Mouse (Mus musculus) hindbrain, embryonic 16.5 days (tissue): ENCODE data around the gene Pla2g12a. TPM values are rescaled to one million over a fixed set of nuclear protein-coding genes. Genes with fewer than 3 reads are reported as not detected.

ENCODE experiments used
- ATAC-seq: fragments of 200-750 bp; cut with Nextera tagmentation; 2 replicates; pipeline ENCODE4 v1.8.0; 2017; ENCODE audit warnings: moderate TSS enrichment, moderate library complexity
- H3K27ac ChIP-seq: fragments of 300-500 bp; sonication (generic); 2 replicates; pipeline ENCODE4 v1.5.1; 2014; ENCODE audit warnings: low read depth, mild to moderate bottlenecking, control low read depth, low read length, moderate library complexity
- H3K27me3 ChIP-seq: fragments of 300-500 bp; sonication (generic); replicated peaks from 2 replicates; pipeline ENCODE4 v1.6.1; 2014; ENCODE audit warnings: low read length; ENCODE audit not compliant: control insufficient read depth, insufficient read depth
- H3K36me3 ChIP-seq: fragments of 300-500 bp; sonication (generic); 2 replicates; pipeline ENCODE4 v1.6.1; 2014; ENCODE audit warnings: mild to moderate bottlenecking, low read length, moderate library complexity, mixed read lengths; ENCODE audit not compliant: control insufficient read depth, insufficient read depth
- H3K4me1 ChIP-seq: fragments of 300-500 bp; sonication (generic); 2 replicates; pipeline ENCODE4 v1.6.1; 2014; ENCODE audit warnings: low read depth, low read length; ENCODE audit not compliant: control insufficient read depth, insufficient read depth
- H3K4me2 ChIP-seq: fragments of 300-500 bp; sonication (generic); 2 replicates; pipeline ENCODE4 v1.6.1; 2014; ENCODE audit warnings: mild to moderate bottlenecking, low read length, control low read depth, moderate library complexity
- H3K4me3 ChIP-seq: fragments of 300-500 bp; sonication (generic); 2 replicates; pipeline ENCODE4 v1.5.1; 2014; ENCODE audit warnings: mild to moderate bottlenecking, low read length, control low read depth, moderate library complexity
- H3K9ac ChIP-seq: fragments of 300-500 bp; sonication (generic); 2 replicates; pipeline ENCODE4 v1.6.1; 2014; ENCODE audit warnings: low read depth, mild to moderate bottlenecking, control low read depth, low read length, moderate library complexity
- H3K9me3 ChIP-seq: fragments of 300-500 bp; sonication (generic); 2 replicates; pipeline ENCODE4 v1.6.1; 2014; ENCODE audit warnings: mild to moderate bottlenecking, low read length, moderate library complexity; ENCODE audit not compliant: control insufficient read depth
- WGBS: fragments of 180-500 bp; shearing (Covaris S2); extraction: QIAGEN DNeasy Blood & Tissue Kit; methylation state at CpG from one replicate; pipeline ENCODE4 v1.1.7; 2014; 5-methylcytosine and 5-hydroxymethylcytosine counted together
- polyA plus RNA-seq: library from polyadenylated mRNA; unstranded; fragments of >200 nt; fragmentation: Nextera tagmentation; extraction: Ambion mirVana; gene quantifications from 2 replicates; pipeline ENCODE4 v1.2.1, GENCODE M21; 2015

The Pla2g12a gene
- polyA plus RNA-seq, 1 experiment from 2014 or later, result 39.8 TPM

- Histone ChIP-seq H3K4me3 (no peak overlapping the region), H3K9ac (no peak overlapping the region), H3K27ac (no peak overlapping the region), H3K9me3 (no peaks in the 10 kb centered on the region), H3K4me2 (no peak overlapping the region), H3K36me3 (peaks cover 5% of the 10 kb centered on the region; the same call in 1 of the 2 replicates), H3K27me3 (no peaks in the 10 kb centered on the region), H3K4me1 (no peaks in the 10 kb centered on the region)
- 90% methylated on average over 13 of the region's 13 CpGs for WGBS
- ATAC-seq, result no peak
Observed at GRCm38 (mm10) chr3:129913241-129913640, 34.8 kb downstream of the Pla2g12a start.

GRCm38 (mm10) chr3:129917424-129917823 is 39.0 kb downstream of the Pla2g12a start:
- Histone ChIP-seq H3K27ac (no peak overlapping the region), H3K9ac (no peak overlapping the region), H3K4me2 (no peak overlapping the region), H3K9me3 (no peaks in the 10 kb centered on the region), H3K4me1 (no peaks in the 10 kb centered on the region), H3K36me3 (no peaks in the 10 kb centered on the region; the same call in 1 of the 2 replicates), H3K4me3 (no peak overlapping the region), H3K27me3 (no peaks in the 10 kb centered on the region)
- no peak for ATAC-seq
- WGBS, result 86% methylated on average over 3 of the region's 3 CpGs

GRCm38 (mm10) chr3:129918434-129918833 is 40.0 kb downstream of the Pla2g12a start:
- no peak overlapping the region for H3K9ac ChIP-seq
- no peaks in the 10 kb centered on the region for H3K27me3 ChIP-seq
- no peak overlapping the region for H3K4me2 ChIP-seq
- WGBS, result 15% methylated on average over 13 of the region's 13 CpGs
- no peaks in the 10 kb centered on the region for H3K4me1 ChIP-seq
- no peak overlapping the region for H3K4me3 ChIP-seq
- ATAC-seq, result peak; percentile 94
- H3K27ac ChIP-seq, result no peak overlapping the region
- H3K9me3 ChIP-seq, result no peaks in the 10 kb centered on the region
- no peaks in the 10 kb centered on the region; the same call in 1 of the 2 replicates for H3K36me3 ChIP-seq

GRCm38 (mm10) chr3:129923581-129923980 is 45.2 kb downstream of the Pla2g12a start:
- no peaks in the 10 kb centered on the region for H3K27me3 ChIP-seq
- no peaks in the 10 kb centered on the region for H3K4me1 ChIP-seq
- H3K27ac ChIP-seq, result no peak overlapping the region
- WGBS, result 92% methylated on average over 7 of the region's 7 CpGs
- H3K9ac ChIP-seq, result no peak overlapping the region
- no peak overlapping the region for H3K4me3 ChIP-seq
- no peak for ATAC-seq
- no peaks in the 10 kb centered on the region for H3K9me3 ChIP-seq
- no peak overlapping the region for H3K4me2 ChIP-seq
- no peaks in the 10 kb centered on the region for H3K36me3 ChIP-seq

GRCm38 (mm10) chr3:129925861-129926260 is 47.5 kb downstream of the Pla2g12a start:
- H3K27ac ChIP-seq, result no peak overlapping the region
- no peaks in the 10 kb centered on the region for H3K4me1 ChIP-seq
- whole genome bisulfite sequencing, result 92% methylated on average over 3 of the region's 3 CpGs
- no peak for ATAC-seq
- H3K4me3 ChIP-seq, result no peak overlapping the region
- no peak overlapping the region for H3K4me2 ChIP-seq
- no peaks in the 10 kb centered on the region for H3K9me3 ChIP-seq
- H3K27me3 ChIP-seq, result no peaks in the 10 kb centered on the region
- no peak overlapping the region for H3K9ac ChIP-seq
- no peaks in the 10 kb centered on the region for H3K36me3 ChIP-seq

GRCm38 (mm10) chr3:129930213-129930778 is 51.9 kb downstream of the Pla2g12a start:
- Histone ChIP-seq H3K36me3 (no peaks in the 10 kb centered on the region), H3K27ac (no peak overlapping the region), H3K4me3 (no peak overlapping the region), H3K4me1 (no peaks in the 10 kb centered on the region), H3K9me3 (no peaks in the 10 kb centered on the region), H3K4me2 (no peak overlapping the region), H3K27me3 (no peaks in the 10 kb centered on the region), H3K9ac (no peak overlapping the region)
- ATAC-seq, result no peak
- 77% methylated on average over 6 of the region's 6 CpGs for WGBS

- ATAC-seq, result no peak
- 59% methylated on average over 4 of the region's 4 CpGs for WGBS
- Histone ChIP-seq H3K4me1 (no peaks in the 10 kb centered on the region), H3K27me3 (no peaks in the 10 kb centered on the region), H3K9ac (no peak overlapping the region), H3K27ac (no peak overlapping the region), H3K9me3 (no peaks in the 10 kb centered on the region), H3K4me2 (no peak overlapping the region), H3K36me3 (no peaks in the 10 kb centered on the region), H3K4me3 (no peak overlapping the region)
Observed at GRCm38 (mm10) chr3:129932443-129932842, 54.0 kb downstream of the Pla2g12a start.

- no peak for ATAC-seq
- no peak overlapping the region for H3K27ac ChIP-seq
- no peaks in the 10 kb centered on the region for H3K9me3 ChIP-seq
- 70% methylated on average over 9 of the region's 9 CpGs for WGBS
- no peaks in the 10 kb centered on the region for H3K4me1 ChIP-seq
- no peak overlapping the region for H3K4me3 ChIP-seq
- H3K27me3 ChIP-seq, result no peaks in the 10 kb centered on the region
- no peak overlapping the region for H3K4me2 ChIP-seq
- H3K36me3 ChIP-seq, result no peaks in the 10 kb centered on the region
- H3K9ac ChIP-seq, result no peak overlapping the region
Observed at GRCm38 (mm10) chr3:129936561-129936960, 58.2 kb downstream of the Pla2g12a start.

GRCm38 (mm10) chr3:129937848-129938247 is 59.4 kb downstream of the Pla2g12a start:
- no peak for ATAC-seq
- no peak overlapping the region for H3K4me3 ChIP-seq
- WGBS, result 54% methylated on average over 3 of the region's 3 CpGs

GRCm38 (mm10) chr3:129939058-129939457 is 60.7 kb downstream of the Pla2g12a start:
- 50% methylated on average over 7 of the region's 7 CpGs for WGBS
- no peaks in the 10 kb centered on the region for H3K9me3 ChIP-seq
- no peak for ATAC-seq

More at GRCm38 (mm10) chr3:129937848-129938247, 59.4 kb downstream of the Pla2g12a start:
- no peaks in the 10 kb centered on the region for H3K36me3 ChIP-seq
- H3K27ac ChIP-seq, result no peak overlapping the region
- H3K4me2 ChIP-seq, result no peak overlapping the region
- H3K9me3 ChIP-seq, result no peaks in the 10 kb centered on the region
- H3K9ac ChIP-seq, result no peak overlapping the region
- no peaks in the 10 kb centered on the region for H3K4me1 ChIP-seq
- H3K27me3 ChIP-seq, result no peaks in the 10 kb centered on the region

More at GRCm38 (mm10) chr3:129939058-129939457, 60.7 kb downstream of the Pla2g12a start:
- Histone ChIP-seq H3K9ac (no peak overlapping the region), H3K27ac (no peak overlapping the region), H3K4me3 (no peak overlapping the region), H3K4me2 (no peak overlapping the region), H3K27me3 (no peaks in the 10 kb centered on the region), H3K36me3 (no peaks in the 10 kb centered on the region), H3K4me1 (no peaks in the 10 kb centered on the region)
